Mouse (Mus musculus): ENCODE measurements at regions not wholly inside any gene's neighbourhood (a gene's known extent, or its start where the extent isn't known, plus 50 kb on each side); places are given as distances from the start of the nearest gene placed in this dataset.

DNA sequence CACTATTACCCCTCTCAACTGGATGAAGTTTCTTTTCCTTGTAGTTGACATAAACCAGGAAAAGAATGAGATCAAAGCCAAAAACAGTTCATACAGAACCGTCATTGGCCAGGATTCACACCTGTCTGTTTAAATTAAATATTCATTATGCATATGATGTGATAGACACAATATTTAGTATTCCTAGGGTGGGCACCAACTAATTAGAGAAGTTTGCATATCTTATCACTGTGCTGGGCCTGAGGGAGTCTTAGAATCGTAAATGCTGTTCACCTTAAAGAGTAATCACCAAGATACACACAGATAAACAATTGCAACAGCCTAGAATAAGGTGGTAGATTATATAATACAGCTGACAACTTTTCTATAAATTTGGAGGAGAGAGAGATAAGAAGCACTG, 147.7 kb downstream of the Nhlrc3 start:
- Histone ChIP-seq H3K27me3 (ENCODE audit: insufficient read depth, low read length) (no peaks in the 10 kb centered on the region), H3K4me1 (ENCODE audit: insufficient read depth, low read length) (no peaks in the 10 kb centered on the region), H3K4me3 (ENCODE audit: low read depth, low read length) (no peak overlapping the region), H3K4me2 (ENCODE audit: low read depth, low read length, poor library complexity, severe bottlenecking) (no peak overlapping the region), H3K27ac (ENCODE audit: low read depth, low read length) (no peak overlapping the region), H3K9ac (replicated peaks; ENCODE audit: low read length, poor library complexity, severe bottlenecking) (no peak overlapping the region), H3K36me3 (ENCODE audit: insufficient read depth, low read length) (no peaks in the 10 kb centered on the region), H3K9me3 (ENCODE audit: low read length) (no peaks in the 10 kb centered on the region)
- ATAC-seq (ENCODE audit: low FRiP score) (no peak), DNase-seq (ENCODE audit: low spot score) (no peak)
- 69% methylated on average over 2 of the region's 2 CpGs for WGBS
- no peak for TF ChIP-seq CTCF (IDR thresholded peaks at IDR 0.05)

All from midbrain, postnatal 0 days (tissue).